Mouse (Mus musculus) thymus, postnatal 10 days (tissue): Measurements from ENCODE around the gene Gm38100.

Experiments used
- DNase-seq, 2 experiments: peaks; one replicate each; pipeline ENCODE4 v3.0.0; 2021; ENCODE audit warnings: low spot score in 2 of 2

Gene Gm38100

GRCm38 (mm10) chr1:175920029-175920428 is at the start of gene Gm38100:
Gene Gm38100 (plus strand): TSS chr1:175920329.
- no peak for DNase-seq

GRCm38 (mm10) chr1:175870716-175871115 is 49.4 kb upstream of the Gm38100 start:
- no peak for DNase-seq

GRCm38 (mm10) chr1:175872028-175872816 is 47.9 kb upstream of the Gm38100 start:
- DNase-seq, result no peak

- DNase-seq, result peak; percentile 76 to 81
Measured at GRCm38 (mm10) chr1:175880453-175881296, 39.5 kb upstream of the Gm38100 start, which contains the start of gene Exo1. Gene Exo1 (plus strand): TSS chr1:175880581.

- no peak for DNase-seq
Measured at GRCm38 (mm10) chr1:175883398-175883797, 36.7 kb upstream of the Gm38100 start.

GRCm38 (mm10) chr1:175893263-175893662 is 26.9 kb upstream of the Gm38100 start:
- DNase-seq, result no peak

- DNase-seq, result no peak
Measured at GRCm38 (mm10) chr1:175893726-175894125, 26.4 kb upstream of the Gm38100 start.

GRCm38 (mm10) chr1:175911207-175911606 is 8.9 kb upstream of the Gm38100 start:
- DNase-seq, result no peak

GRCm38 (mm10) chr1:175912038-175912437 is 8.1 kb upstream of the Gm38100 start:
- no peak for DNase-seq

GRCm38 (mm10) chr1:175913728-175914303 is 6.3 kb upstream of the Gm38100 start:
- no peak for DNase-seq

GRCm38 (mm10) chr1:175921091-175921490 is 962 bp downstream of the Gm38100 start:
- DNase-seq, result no peak

- DNase-seq, result peak; percentile 25 to 70
Measured at GRCm38 (mm10) chr1:175923848-175924787, 4.0 kb downstream of the Gm38100 start.

- DNase-seq, result no peak
Measured at GRCm38 (mm10) chr1:175931391-175931790, 11.3 kb downstream of the Gm38100 start.

- DNase-seq, result peak in 1 of 2 experiments; percentile 31
Measured at GRCm38 (mm10) chr1:175936282-175936737, 16.2 kb downstream of the Gm38100 start.

GRCm38 (mm10) chr1:175938731-175939130 is 18.6 kb downstream of the Gm38100 start:
- DNase-seq, result no peak

- no peak for DNase-seq
Measured at GRCm38 (mm10) chr1:175943168-175943567, 23.0 kb downstream of the Gm38100 start.

GRCm38 (mm10) chr1:175946718-175947315 is 26.7 kb downstream of the Gm38100 start:
- no peak for DNase-seq

- no peak for DNase-seq
Measured at GRCm38 (mm10) chr1:175950421-175950820, 30.3 kb downstream of the Gm38100 start.

- DNase-seq, result no peak
Measured at GRCm38 (mm10) chr1:175950851-175951250, 30.7 kb downstream of the Gm38100 start.

GRCm38 (mm10) chr1:175961786-175962185 is 41.7 kb downstream of the Gm38100 start:
- DNase-seq, result no peak
